Mouse (Mus musculus): ENCODE data around the gene Adamtsl5.

DNA sequence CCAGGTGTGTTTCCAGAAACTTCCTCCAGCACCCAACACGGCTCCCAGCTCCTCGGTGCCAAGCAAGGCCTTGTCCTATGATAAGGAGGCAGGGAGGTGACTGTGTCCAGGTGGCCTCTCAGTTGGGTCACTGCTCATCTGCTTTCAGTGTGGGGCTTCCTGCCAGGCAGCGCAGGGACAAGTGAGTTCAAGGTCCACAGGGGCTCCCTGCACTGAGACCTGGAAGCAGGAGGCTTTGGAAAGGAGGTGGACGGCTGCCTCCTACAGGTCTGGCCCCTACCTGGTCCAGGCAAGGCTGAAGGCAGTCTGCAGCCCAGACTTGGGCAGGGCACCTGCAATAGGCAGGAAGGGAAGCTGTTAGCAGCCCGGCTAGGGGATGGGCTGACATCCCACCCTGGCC lies 44.5 kb upstream of the Adamtsl5 start:
- TF ChIP-seq CTCF (IDR thresholded peaks at IDR 0.05) (no peak), POLR2A (IDR thresholded peaks at IDR 0.05; ENCODE audit: insufficient read depth, low read depth, low read length) (no peak), EP300 (IDR thresholded peaks at IDR 0.05; ENCODE audit: insufficient read depth, low read depth, low read length) (no peak)
